ENCODE assay signal across 23 mouse cellular contexts in genomic region chr1:136450206-136450605, GRCm38 (mm10). TPM values are rescaled to one million over a fixed set of nuclear protein-coding genes. Genes with fewer than 3 reads are reported as not detected.
DNase-seq lines count a peak whose midpoint lies in the region; ATAC-seq and TF ChIP-seq lines count a peak whose summit lies in the region.
"Had no signal": no experiment of that assay in that cellular context is flagged by ENCODE, and none has a peak within 500 bp of the region (broad histone marks: within the 10 kb centered on the region; RNA-seq: fewer than 3 reads in every experiment).

No protein-coding gene starts in this region.

- TF ChIP-seq POLR2A in ES-Bruce4 (IDR thresholded peaks at IDR 0.05; ENCODE audit: insufficient read depth, low read length), result no peak

- no peaks in the 10 kb centered on the region for H3K9me3 ChIP-seq in ES-Bruce4 (replicated peaks; ENCODE audit: control insufficient read depth, insufficient read depth, low read length, poor library complexity, severe bottlenecking)
- H3K9me3 ChIP-seq in ES-E14 (ENCODE audit: control insufficient read depth, insufficient read depth, low read depth, low read length), result no peaks in the 10 kb centered on the region
- H3K9me3 ChIP-seq in forebrain, embryonic 13.5 days (replicated peaks), result no peaks in the 10 kb centered on the region
- H3K9me3 ChIP-seq: embryonic facial prominence, embryonic 13.5 days; embryonic facial prominence, embryonic 15.5 days; forebrain, embryonic 10.5 days; forebrain, embryonic 12.5 days; forebrain, embryonic 15.5 days had no signal

- no peak overlapping the region for H3K27ac ChIP-seq in ES-Bruce4 (ENCODE audit: insufficient read depth, low read length)
- H3K27ac ChIP-seq in ES-E14 (ENCODE audit: insufficient read depth, low read depth, low read length, poor library complexity, severe bottlenecking), result no peak overlapping the region
- H3K27ac ChIP-seq in forebrain, embryonic 13.5 days, result no peak overlapping the region
- H3K27ac ChIP-seq: embryonic facial prominence, embryonic 13.5 days; embryonic facial prominence, embryonic 15.5 days; forebrain, embryonic 10.5 days; forebrain, embryonic 12.5 days; forebrain, embryonic 15.5 days had no signal

- H3K9ac ChIP-seq in ES-Bruce4 (ENCODE audit: low read depth, poor library complexity, severe bottlenecking) (peak overlapping the region; percentile 28; the same call in 1 of the 2 replicates), ES-E14 (ENCODE audit: insufficient read depth, low read depth, low read length, poor library complexity, severe bottlenecking) (no peak overlapping the region)
- H3K9ac ChIP-seq in forebrain, embryonic 13.5 days, result no peak overlapping the region
- H3K9ac ChIP-seq: embryonic facial prominence, embryonic 13.5 days; embryonic facial prominence, embryonic 15.5 days; forebrain, embryonic 12.5 days; forebrain, embryonic 15.5 days; forebrain, postnatal 0 days had no signal

- in situ Hi-C loops in ES-E14 (cut with MboI; ENCODE audit: low sequenced_read_pairs in 2 of 2, unreplicated experiment in 2 of 2), result no loop called here

- H3K4me2 ChIP-seq in forebrain, embryonic 13.5 days, result no peak overlapping the region
- H3K4me2 ChIP-seq: embryonic facial prominence, embryonic 13.5 days; embryonic facial prominence, embryonic 15.5 days; forebrain, embryonic 12.5 days; forebrain, embryonic 15.5 days had no signal

- no peak for TF ChIP-seq EP300 in ES-Bruce4 (IDR thresholded peaks at IDR 0.05; ENCODE audit: insufficient read depth, low read depth, low read length)

- no peaks in the 10 kb centered on the region for H3K4me1 ChIP-seq in ES-Bruce4 (ENCODE audit: control insufficient read depth, insufficient read depth, low read length)
- no peaks in the 10 kb centered on the region; a peak in 1 of 4 replicates for H3K4me1 ChIP-seq in ES-E14 (ENCODE audit: control insufficient read depth in 2 of 2, insufficient read depth in 2 of 2, low read length in 2 of 2, poor library complexity in 1 of 2)
- no peaks in the 10 kb centered on the region for H3K4me1 ChIP-seq in forebrain, embryonic 13.5 days
- H3K4me1 ChIP-seq: embryonic facial prominence, embryonic 13.5 days; embryonic facial prominence, embryonic 15.5 days; forebrain, embryonic 12.5 days; forebrain, embryonic 15.5 days had no signal

- H3K36me3 ChIP-seq in ES-Bruce4 (ENCODE audit: control insufficient read depth, insufficient read depth, low read length, poor library complexity, severe bottlenecking), result no peaks in the 10 kb centered on the region
- no peaks in the 10 kb centered on the region for H3K36me3 ChIP-seq in ES-E14 (ENCODE audit: control insufficient read depth, insufficient read depth, low read length, poor library complexity, severe bottlenecking)
- H3K36me3 ChIP-seq in forebrain, embryonic 13.5 days (ENCODE audit: poor library complexity, severe bottlenecking), result no peaks in the 10 kb centered on the region
- H3K36me3 ChIP-seq: embryonic facial prominence, embryonic 13.5 days; embryonic facial prominence, embryonic 15.5 days; forebrain, embryonic 10.5 days; forebrain, embryonic 12.5 days; forebrain, embryonic 15.5 days had no signal

- 79% methylated on average over 5 of the region's 5 CpGs for WGBS in forebrain, embryonic 13.5 days

- ATAC-seq in forebrain, embryonic 13.5 days, result no peak
- ATAC-seq: forebrain, embryonic 15.5 days; forebrain, postnatal 0 days had no signal

- intact Hi-C loops in left cerebral cortex, postnatal 25 days (cut with DNase I), result no loop called here

- TF ChIP-seq CTCF in ES-Bruce4 (IDR thresholded peaks at IDR 0.05; ENCODE audit: low read depth, low read length), result no peak

- no peak for DNase-seq in ES-E14 (ENCODE audit: low read depth, low spot score)
- DNase-seq in ZHBTc4 (ENCODE audit: low read depth, low spot score), result peak; percentile 80
- DNase-seq in right cerebral cortex, postnatal 14 days, result no peak
- DNase-seq in left cerebral cortex, postnatal 25 days (ENCODE audit: low spot score in 2 of 2), result no peak
- DNase-seq: adrenal gland, adult 2 months; adrenal gland, postnatal 10 days; adrenal gland, postnatal 25 days; cerebellum, adult 11 months; cerebellum, adult 18-20 months; cerebellum, adult 8-10 months; cerebellum, adult 9-11 months; cerebellum, postnatal 14 days; cerebellum, postnatal 36 days; embryo, embryonic 11 days; forebrain, postnatal 0 days had no signal

- H3K27me3 ChIP-seq in ES-Bruce4 (ENCODE audit: control insufficient read depth, insufficient read depth, low read length, poor library complexity, severe bottlenecking), result no peaks in the 10 kb centered on the region
- H3K27me3 ChIP-seq in forebrain, embryonic 13.5 days, result peaks cover 11% of the 10 kb centered on the region
- H3K27me3 ChIP-seq: embryonic facial prominence, embryonic 13.5 days; embryonic facial prominence, embryonic 15.5 days had no signal

- H3K4me3 ChIP-seq in ES-Bruce4 (ENCODE audit: low read depth, low read length) (peak overlapping the region; percentile 45), ES-E14 (ENCODE audit: insufficient read depth in 1 of 2, low read depth in 1 of 2, low read length in 2 of 2, poor library complexity in 1 of 2, severe bottlenecking in 1 of 2) (peak overlapping the region; percentile 29 to 56; a peak in 2 of 4 replicates)
- H3K4me3 ChIP-seq in forebrain, embryonic 13.5 days, result no peak overlapping the region
- H3K4me3 ChIP-seq: embryonic facial prominence, embryonic 13.5 days; embryonic facial prominence, embryonic 15.5 days; erythroblast, embryonic 14.5 days; forebrain, embryonic 10.5 days; forebrain, embryonic 12.5 days; forebrain, embryonic 15.5 days had no signal

TF ChIP-seq in ES-E14, 5 proteins besides CTCF, POLR2A, EP300 and RAD21:
- no peak for TF ChIP-seq HCFC1 (IDR thresholded peaks at IDR 0.05; ENCODE audit: borderline replicate concordance, insufficient read depth, low read length)
- no peak for TF ChIP-seq MAFK (IDR thresholded peaks at IDR 0.05; ENCODE audit: insufficient read depth, low read depth, low read length)
- no peak for TF ChIP-seq CHD2 (IDR thresholded peaks at IDR 0.05; ENCODE audit: low read depth, low read length)
- TF ChIP-seq ZC3H11A (IDR thresholded peaks at IDR 0.05; ENCODE audit: borderline replicate concordance, low read depth, low read length), result no peak
- no peak for TF ChIP-seq ZNF384 (IDR thresholded peaks at IDR 0.05; ENCODE audit: low read depth, low read length)

RNA-seq across cellular contexts. Expression of gene Kif14, which starts 15.9 kb away (rescaled TPM):
- 32.0 and 37.1 TPM in 2 replicates for polyA plus RNA-seq in ES-Bruce4 (2011; ENCODE audit: insufficient read depth, insufficient read length, low read depth, missing spikeins)
- 12.2 and 12.9 TPM in 2 replicates for total RNA-seq in ES-E14 (2012; rRNA removed)
- polyA plus RNA-seq in forebrain, embryonic 13.5 days (2015; fragmentation: Nextera tagmentation; extraction: Ambion mirVana), result 5.6 and 6.0 TPM in 2 replicates
- under 1 TPM; 0.09 to 0.25 TPM for total RNA-seq in left cerebral cortex, postnatal 25 days (2021)

RNA-seq across cellular contexts. Expression of gene Ddx59, which starts 35.1 kb away (rescaled TPM):
- polyA plus RNA-seq in ES-Bruce4 (2011; ENCODE audit: insufficient read depth, insufficient read length, low read depth, missing spikeins), result 17.9 and 22.0 TPM in 2 replicates
- total RNA-seq in ES-E14 (2012; rRNA removed), result 13.7 and 14.0 TPM in 2 replicates
- 18.2 and 20.7 TPM in 2 replicates for polyA plus RNA-seq in forebrain, embryonic 13.5 days (2015; fragmentation: Nextera tagmentation; extraction: Ambion mirVana)
- total RNA-seq in left cerebral cortex, postnatal 25 days (2021), result 1 to 10 TPM; 8.5 to 9.1 TPM

Comparison
In these comparisons a context has a peak if more than half of its experiments do, and no peak if none do; other contexts are left out.
1. RNA of gene Kif14, which starts 15.9 kb away (total RNA-seq): 12.2 to 12.9 TPM in ES-E14; 0.09 to 0.25 TPM in left cerebral cortex, postnatal 25 days; every median in the first group is over 10 times any median in the second.